Mouse (Mus musculus) erythroblast, embryonic 14.5 days (primary cell): ENCODE data around the gene Ddx39. TPM values are rescaled to one million over a fixed set of nuclear protein-coding genes. Genes with fewer than 3 reads are reported as not detected.

Experiments
- H3K27me3 ChIP-seq: 2 replicates; pipeline ENCODE4 v1.6.1; 2012; ENCODE audit warnings: inconsistent platforms; ENCODE audit not compliant: control insufficient read depth
- H3K36me3 ChIP-seq: 2 replicates; pipeline ENCODE4 v1.6.1; 2012; ENCODE audit warnings: mild to moderate bottlenecking, inconsistent platforms; ENCODE audit not compliant: control insufficient read depth
- H3K4me1 ChIP-seq: 2 replicates; pipeline ENCODE4 v1.6.1; 2012; ENCODE audit warnings: inconsistent platforms; ENCODE audit not compliant: control insufficient read depth
- H3K4me3 ChIP-seq: replicated peaks from 2 replicates; pipeline ENCODE3; 2012; ENCODE audit warnings: moderate library complexity, mild to moderate bottlenecking, inconsistent platforms
- H3K9me3 ChIP-seq: 2 replicates; pipeline ENCODE4 v1.6.1; 2012; ENCODE audit warnings: low read length, inconsistent platforms, mixed read lengths; ENCODE audit not compliant: control insufficient read depth
- GATA1 ChIP-seq: IDR thresholded peaks from 2 replicates; pipeline ENCODE4 v1.6.1; 2012; ENCODE audit warnings: low read length, inconsistent platforms, mixed read lengths
- TAL1 ChIP-seq: IDR thresholded peaks from 3 replicates; pipeline ENCODE4 v1.6.1; 2012; ENCODE audit warnings: low read length, inconsistent platforms, mixed read lengths
- polyA plus RNA-seq: library from polyadenylated mRNA; stranded (reverse); fragments of >175 nt; gene quantifications from 2 replicates; pipeline ENCODE4 v1.2.3, GENCODE M21; 2012

Ddx39 gene
- polyA plus RNA-seq, 1 experiment: 5.3 TPM

- TF ChIP-seq GATA1 (no peak), TAL1 (no peak)
- Histone ChIP-seq H3K4me1 (peaks cover 52% of the 10 kb centered on the region), H3K27me3 (no peaks in the 10 kb centered on the region), H3K4me3 (peak overlapping the region; percentile 83), H3K36me3 (peaks cover 3% of the 10 kb centered on the region), H3K9me3 (no peaks in the 10 kb centered on the region; the same call in 1 of the 2 replicates)
Observed at GRCm38 (mm10) chr8:83697374-83698220, 17.4 kb upstream of the Ddx39 start.

DNA sequence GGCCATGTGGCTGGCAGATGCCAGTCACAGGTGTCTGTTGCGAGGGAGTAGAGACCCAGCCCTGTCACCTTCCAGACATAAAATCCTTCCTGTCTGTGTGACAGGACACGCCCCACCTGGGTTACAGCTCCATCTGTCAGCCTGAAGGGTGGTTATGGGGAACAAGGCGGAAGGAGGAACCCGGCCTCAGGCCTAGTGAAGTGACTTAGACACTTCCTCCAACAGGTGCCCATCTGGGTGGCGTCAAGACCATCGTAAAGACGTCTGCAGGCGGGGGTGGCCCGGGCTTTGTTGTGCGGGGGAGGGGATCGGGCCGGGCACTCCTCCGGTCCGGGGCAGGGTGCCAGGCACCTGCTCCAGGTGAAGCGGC, 16.7 kb upstream of the Ddx39 start:
- Histone ChIP-seq H3K4me1 (peaks cover 52% of the 10 kb centered on the region), H3K36me3 (no peaks in the 10 kb centered on the region), H3K4me3 (peak overlapping the region; percentile 83), H3K9me3 (no peaks in the 10 kb centered on the region; the same call in 1 of the 2 replicates), H3K27me3 (no peaks in the 10 kb centered on the region)
- TF ChIP-seq TAL1: no peak
- no peak for TF ChIP-seq GATA1

GRCm38 (mm10) chr8:83698661-83699453, 16.1 kb upstream of the Ddx39 start, which contains the start of gene Pkn1:
Gene Pkn1, minus strand, starts transcription at chr8:83699179.
- TF ChIP-seq TAL1 (no peak), GATA1 (no peak)
- H3K9me3 ChIP-seq: no peaks in the 10 kb centered on the region; the same call in 1 of the 2 replicates
- peak within 1 kb of the TSS; percentile 83 for H3K4me3 ChIP-seq
- no peaks in the 10 kb centered on the region for H3K36me3 ChIP-seq
- H3K27me3 ChIP-seq: no peaks in the 10 kb centered on the region
- peaks cover 49% of the 10 kb centered on the region for H3K4me1 ChIP-seq

GRCm38 (mm10) chr8:83699566-83699965, 15.4 kb upstream of the Ddx39 start:
- peak overlapping the region; percentile 83 for H3K4me3 ChIP-seq
- TF ChIP-seq GATA1 (no peak), TAL1 (no peak)
- no peaks in the 10 kb centered on the region for H3K27me3 ChIP-seq
- peaks cover 42% of the 10 kb centered on the region for H3K4me1 ChIP-seq
- no peaks in the 10 kb centered on the region for H3K36me3 ChIP-seq
- no peaks in the 10 kb centered on the region; the same call in 1 of the 2 replicates for H3K9me3 ChIP-seq

DNA sequence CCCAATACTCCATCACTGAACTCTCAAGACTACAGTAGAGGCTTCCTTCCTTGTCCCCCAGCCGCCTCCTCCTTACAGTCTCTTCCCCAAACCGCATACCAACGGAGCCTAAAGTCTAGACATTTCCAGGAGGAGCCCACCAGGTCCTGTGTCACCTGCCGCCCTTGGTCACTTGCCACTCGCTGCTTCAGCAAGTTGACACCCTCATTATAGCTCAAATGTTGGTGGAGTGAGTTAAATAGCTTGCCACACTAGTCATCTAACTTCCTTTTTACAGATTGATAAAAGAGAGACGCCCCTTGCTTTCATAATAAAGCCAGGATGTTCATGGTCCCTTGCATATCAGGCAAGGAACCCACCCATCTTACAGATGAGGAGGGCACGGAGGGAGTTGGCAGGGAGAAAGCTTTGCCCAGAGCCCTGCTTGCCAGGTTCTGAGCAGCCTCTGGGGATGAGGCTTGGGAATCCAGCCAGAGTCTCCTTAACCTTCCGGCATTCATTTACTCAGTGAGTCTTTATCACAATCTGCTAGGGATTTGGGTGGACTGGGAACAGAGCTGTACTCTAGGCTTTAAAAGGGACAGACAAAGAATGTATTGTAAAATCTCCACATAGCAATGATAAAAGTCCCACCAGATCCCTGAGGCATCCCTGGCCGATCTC, 14.4 kb upstream of the Ddx39 start:
- H3K36me3 ChIP-seq: no peaks in the 10 kb centered on the region
- no peaks in the 10 kb centered on the region for H3K27me3 ChIP-seq
- H3K4me3 ChIP-seq: no peak overlapping the region
- no peak for TF ChIP-seq TAL1
- no peak for TF ChIP-seq GATA1
- no peaks in the 10 kb centered on the region; the same call in 1 of the 2 replicates for H3K9me3 ChIP-seq
- peaks cover 32% of the 10 kb centered on the region for H3K4me1 ChIP-seq

DNA sequence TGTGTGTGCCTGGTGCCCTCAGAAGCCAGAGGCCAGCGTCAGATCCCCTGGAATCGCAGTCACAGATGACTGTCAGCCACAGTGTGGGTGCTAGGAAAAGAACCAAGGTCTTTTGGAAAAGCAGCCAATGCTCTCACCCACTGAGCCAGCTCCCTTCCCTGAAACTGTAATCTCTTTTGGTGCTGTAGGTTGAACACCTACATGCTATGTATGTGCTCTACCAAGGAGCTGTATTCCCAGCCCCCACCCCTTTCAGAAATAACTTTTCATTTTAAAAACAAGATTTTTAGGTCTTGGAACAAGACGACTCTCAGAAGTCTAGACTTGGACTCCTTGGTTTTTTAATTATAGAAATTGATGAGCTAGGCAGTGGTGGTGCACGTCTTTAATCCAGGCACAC, 11.6 kb upstream of the Ddx39 start:
- Histone ChIP-seq H3K27me3 (no peaks in the 10 kb centered on the region), H3K36me3 (no peaks in the 10 kb centered on the region), H3K4me3 (no peak overlapping the region), H3K9me3 (no peaks in the 10 kb centered on the region; the same call in 1 of the 2 replicates), H3K4me1 (peaks cover 12% of the 10 kb centered on the region)
- TF ChIP-seq TAL1 (no peak), GATA1 (no peak)

- no peak for TF ChIP-seq TAL1
- TF ChIP-seq GATA1: no peak
- no peaks in the 10 kb centered on the region; the same call in 1 of the 2 replicates for H3K4me1 ChIP-seq
- no peak overlapping the region for H3K4me3 ChIP-seq
- no peaks in the 10 kb centered on the region for H3K9me3 ChIP-seq
- H3K36me3 ChIP-seq: no peaks in the 10 kb centered on the region
- no peaks in the 10 kb centered on the region for H3K27me3 ChIP-seq
Observed at GRCm38 (mm10) chr8:83706411-83706810, 8.6 kb upstream of the Ddx39 start.

DNA sequence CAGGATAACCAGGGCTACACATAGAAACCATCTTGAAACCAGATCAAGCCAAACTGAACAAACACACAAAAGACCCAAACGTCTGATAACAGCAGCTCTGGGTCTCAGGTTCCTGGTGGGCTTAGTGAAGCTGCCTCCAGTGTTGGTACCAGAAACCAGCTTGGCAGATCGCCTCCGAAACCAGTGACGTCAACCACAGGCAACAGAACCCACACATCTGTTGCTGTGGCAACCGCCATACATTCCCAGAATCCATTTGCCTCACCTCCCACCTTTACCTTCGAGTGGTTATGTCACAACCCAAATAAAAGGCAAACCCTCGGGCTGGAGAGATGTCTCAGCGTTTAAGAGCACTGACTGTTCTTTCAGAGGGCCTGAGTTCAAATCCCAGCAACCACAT, 7.4 kb upstream of the Ddx39 start:
- TF ChIP-seq TAL1: no peak
- TF ChIP-seq GATA1: no peak
- Histone ChIP-seq H3K9me3 (no peaks in the 10 kb centered on the region), H3K27me3 (no peaks in the 10 kb centered on the region; the same call in 1 of the 2 replicates), H3K4me3 (no peak overlapping the region), H3K36me3 (no peaks in the 10 kb centered on the region), H3K4me1 (no peaks in the 10 kb centered on the region; the same call in 1 of the 2 replicates)
